Mouse (Mus musculus) frontal cortex, postnatal 10 days (tissue): Measurements from ENCODE around the gene Itgb6.

Experiments used
- DNase-seq, 2 experiments: peaks; one replicate each; pipeline ENCODE4 v3.0.0; 2022; ENCODE audit warnings: low spot score in 2 of 2, mixed read lengths in 1 of 2

The Itgb6 gene

DNA sequence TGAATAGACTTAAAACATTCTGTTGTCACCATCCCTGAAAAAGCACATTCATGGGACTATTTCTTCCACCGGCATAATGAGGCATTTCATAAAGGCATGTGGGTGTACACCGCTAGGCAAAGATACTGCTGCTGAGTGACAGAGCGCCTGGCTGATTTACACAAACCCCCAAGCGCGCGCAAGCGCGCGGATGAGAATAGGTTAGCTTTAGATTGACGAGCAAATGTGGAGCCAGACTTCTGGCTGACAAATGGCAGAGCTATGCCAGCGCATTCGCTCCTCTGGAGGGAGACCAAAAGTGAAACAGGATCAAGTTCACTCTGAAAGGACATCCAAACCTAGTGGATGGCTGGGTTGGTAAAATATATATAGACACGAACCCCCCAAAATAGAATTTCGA, at the start of gene Itgb6:
TSS of gene Itgb6 (minus strand) at position 130 of the 400 bp plus-strand sequence.
- peak; percentile 28 to 52 for DNase-seq

DNA sequence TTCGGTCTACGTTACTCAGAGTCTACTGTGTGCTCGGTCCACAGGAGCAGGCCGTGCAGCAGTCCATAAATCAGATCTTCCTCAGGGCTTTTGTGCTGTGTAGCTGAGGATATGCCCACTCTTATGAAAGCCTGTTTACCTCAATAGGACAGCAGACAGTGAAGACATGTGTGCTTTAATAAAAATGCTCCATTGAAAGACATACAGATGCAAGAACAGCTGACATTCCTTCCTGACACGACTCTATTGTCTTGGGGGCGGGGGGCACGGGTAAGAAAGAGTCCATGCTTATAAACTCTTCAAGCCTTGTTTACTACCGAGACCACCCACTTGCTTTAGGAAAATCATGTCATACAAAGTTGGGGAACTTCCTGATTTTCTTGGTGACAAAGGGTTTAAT, 44.0 kb upstream of the Itgb6 start:
- DNase-seq: no peak

DNA sequence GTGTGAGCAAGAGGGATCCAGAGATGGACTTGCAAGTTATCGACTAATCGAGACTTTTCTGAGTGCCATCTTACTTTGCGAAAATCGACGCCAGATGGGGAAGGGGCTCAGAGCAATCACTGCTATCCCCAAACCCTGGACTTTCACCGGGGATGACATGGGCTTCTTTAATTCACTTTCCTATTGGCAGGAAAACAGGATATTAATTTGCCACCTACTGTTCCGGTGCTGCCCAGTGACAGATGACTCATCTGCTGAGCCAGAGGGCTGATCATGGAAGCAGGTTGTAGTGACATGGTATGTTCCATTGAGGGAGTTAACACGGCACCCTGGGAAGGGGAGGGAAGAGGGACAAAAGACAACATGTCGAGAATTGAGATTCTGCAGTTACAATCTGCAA, 33.8 kb upstream of the Itgb6 start:
- no peak for DNase-seq

GRCm38 (mm10) chr2:60755101-60755500, 32.7 kb upstream of the Itgb6 start:
- no peak for DNase-seq

GRCm38 (mm10) chr2:60751274-60751673, 28.8 kb upstream of the Itgb6 start:
- no peak for DNase-seq

- no peak for DNase-seq
Measured at GRCm38 (mm10) chr2:60750591-60750990, 28.1 kb upstream of the Itgb6 start.

GRCm38 (mm10) chr2:60748585-60748984, 26.1 kb upstream of the Itgb6 start:
- no peak for DNase-seq

DNA sequence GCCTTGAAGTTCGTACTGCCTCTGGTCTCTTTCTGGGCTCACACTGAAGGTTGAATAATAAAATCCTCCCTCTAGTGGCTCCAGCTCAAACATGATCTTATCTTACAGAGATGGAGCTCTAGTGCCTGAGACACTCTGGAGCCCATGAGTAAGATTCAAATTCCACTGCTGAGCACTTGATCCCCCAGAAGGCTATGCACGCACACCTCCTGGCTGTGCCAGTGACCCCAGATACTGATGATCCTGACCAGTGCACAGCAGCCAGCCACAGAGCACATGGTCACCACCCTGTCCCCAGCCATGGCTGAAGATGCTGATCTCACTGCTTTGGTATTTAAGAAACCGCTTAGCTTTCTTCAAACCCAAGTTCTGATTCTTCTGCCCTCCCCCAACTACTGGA, 25.1 kb upstream of the Itgb6 start:
- DNase-seq: no peak

- no peak for DNase-seq
Measured at GRCm38 (mm10) chr2:60744674-60745073, 22.2 kb upstream of the Itgb6 start.

GRCm38 (mm10) chr2:60739389-60740137, 17.1 kb upstream of the Itgb6 start:
- DNase-seq: no peak

DNA sequence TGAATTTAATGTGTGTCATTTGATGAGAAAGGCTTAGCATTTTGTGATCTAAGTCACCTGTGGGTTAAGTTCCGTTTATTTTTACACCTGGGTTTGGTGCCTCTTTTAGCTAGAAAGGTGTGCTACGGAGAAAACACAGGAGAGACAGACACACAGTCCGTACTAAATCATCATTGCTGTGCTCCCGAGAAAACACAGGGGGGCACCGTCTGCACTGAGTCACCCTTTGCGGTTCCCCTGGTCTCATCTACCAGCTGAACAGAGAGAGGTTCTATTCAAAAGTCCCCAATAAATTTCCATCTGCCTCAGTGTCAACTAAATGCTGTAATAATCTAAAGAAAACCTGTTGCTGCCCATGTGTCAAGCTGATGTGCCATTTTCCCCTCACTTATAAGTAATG, 8.5 kb upstream of the Itgb6 start:
- DNase-seq: no peak

DNA sequence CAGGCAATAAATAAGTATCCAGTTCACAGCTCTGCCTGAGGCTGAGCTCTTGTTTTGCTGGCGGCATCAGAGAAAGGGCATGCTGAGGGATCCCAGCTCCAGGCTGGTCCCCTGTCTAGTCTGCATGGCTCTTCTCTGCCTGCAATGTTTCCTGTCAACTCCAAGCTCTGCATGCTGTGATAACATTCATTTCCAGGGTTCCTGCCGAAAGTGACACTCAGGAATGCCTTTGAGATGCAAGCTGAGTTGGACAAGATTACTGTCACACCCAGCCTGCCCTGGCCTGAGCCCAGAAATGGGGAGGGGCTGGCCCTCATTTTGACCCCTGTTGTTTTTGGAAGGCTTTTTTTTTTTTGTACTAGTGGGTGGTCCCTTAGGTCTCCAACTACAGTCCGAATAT, 7.6 kb upstream of the Itgb6 start:
- DNase-seq: no peak

GRCm38 (mm10) chr2:60728902-60729585, 6.6 kb upstream of the Itgb6 start:
- no peak for DNase-seq

GRCm38 (mm10) chr2:60724660-60725059, 2.2 kb upstream of the Itgb6 start:
- DNase-seq: no peak

DNA sequence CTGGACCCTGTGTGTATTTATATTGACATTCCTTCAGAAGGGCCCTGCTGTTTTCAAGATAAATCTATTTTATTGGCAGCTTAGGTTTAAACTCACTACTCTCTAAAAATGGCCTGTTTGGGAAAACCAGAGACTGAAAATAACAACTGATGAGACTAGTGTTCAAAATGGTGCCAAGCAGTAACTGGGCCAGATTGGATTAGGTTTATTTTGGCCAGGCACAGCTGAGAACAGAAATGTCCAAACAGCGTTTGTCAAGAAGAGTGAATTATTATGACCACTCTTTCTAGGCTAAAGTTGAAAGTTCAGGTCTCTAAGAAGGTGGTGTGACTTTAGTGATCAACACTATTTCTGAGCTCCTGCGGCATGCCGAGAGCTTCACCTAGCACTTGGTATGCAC, 524 bp upstream of the Itgb6 start:
- no peak for DNase-seq

- no peak for DNase-seq
Measured at GRCm38 (mm10) chr2:60720906-60721305, 1.5 kb downstream of the Itgb6 start.

DNA sequence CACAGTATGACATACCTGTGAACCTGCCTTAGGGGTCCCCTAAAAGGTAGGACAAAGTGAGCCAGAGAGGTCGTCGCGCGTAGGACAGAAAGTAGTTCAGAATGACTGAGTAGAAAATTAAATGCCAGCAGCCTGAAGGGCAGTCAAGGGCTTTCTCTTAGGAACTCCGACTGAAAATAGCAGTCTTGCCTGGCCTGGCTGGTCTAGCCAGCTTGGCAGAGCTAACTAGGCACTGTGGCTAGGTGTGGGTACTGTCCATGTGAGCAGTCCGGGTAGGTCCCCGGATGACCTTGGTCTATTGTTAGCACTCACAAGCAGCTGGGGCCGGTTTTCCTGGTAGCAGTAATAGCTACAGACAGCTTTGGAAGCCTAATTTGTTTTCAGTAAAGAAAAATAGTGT, 2.2 kb downstream of the Itgb6 start:
- DNase-seq: no peak

GRCm38 (mm10) chr2:60717348-60717747, 5.1 kb downstream of the Itgb6 start:
- DNase-seq: peak; percentile 26 to 33

DNA sequence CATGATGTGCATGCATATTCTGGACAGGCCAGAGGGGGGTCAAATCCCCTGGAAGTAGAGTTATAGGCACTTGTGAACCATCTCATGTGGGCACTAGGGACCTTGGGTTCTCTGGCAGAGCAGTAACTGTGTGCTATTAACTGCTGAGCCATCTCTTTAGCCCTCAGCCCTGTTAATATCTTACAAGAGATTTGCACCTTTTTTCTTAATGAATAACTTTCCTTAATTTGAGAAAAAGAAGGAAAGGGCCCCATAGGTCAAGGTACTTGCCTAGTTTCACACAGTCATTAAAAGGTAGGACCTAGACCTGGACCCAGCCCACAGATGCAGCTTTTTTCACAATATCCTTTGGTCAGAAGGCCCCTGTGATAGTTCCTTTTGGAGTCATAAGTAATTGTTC, 5.9 kb downstream of the Itgb6 start:
- no peak for DNase-seq

- DNase-seq: no peak
Measured at GRCm38 (mm10) chr2:60715771-60716170, 6.7 kb downstream of the Itgb6 start.

GRCm38 (mm10) chr2:60714971-60715502, 7.4 kb downstream of the Itgb6 start:
- DNase-seq: no peak

- no peak for DNase-seq
Measured at GRCm38 (mm10) chr2:60714475-60714874, 8.0 kb downstream of the Itgb6 start.

DNA sequence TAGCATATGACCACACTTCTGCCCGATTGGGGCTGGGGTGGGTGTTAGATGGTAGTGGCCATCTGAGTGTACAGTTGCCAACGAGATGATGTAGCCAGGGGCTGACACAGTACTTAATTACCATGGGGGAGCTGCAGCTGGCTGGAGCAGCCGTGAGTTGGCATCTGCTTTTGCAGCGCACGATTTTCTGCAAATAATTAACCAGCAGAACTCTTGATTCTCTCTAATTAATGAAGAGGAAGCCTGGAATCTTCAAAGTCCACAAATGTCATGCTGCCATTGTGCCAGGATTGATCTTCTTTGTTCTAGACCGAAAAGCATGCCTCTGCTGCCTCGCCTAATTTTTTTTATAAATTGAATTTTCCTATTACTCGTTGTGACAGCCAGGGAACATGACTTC, 8.6 kb downstream of the Itgb6 start:
- no peak for DNase-seq
